Mouse (Mus musculus) intestine, postnatal 0 days (tissue): ENCODE results near the gene Vezf1. TPM values are rescaled to one million over a fixed set of nuclear protein-coding genes. Genes with fewer than 3 reads are reported as not detected.
A peak's percentile ranks its signal among the peaks of the same experiment; 100 is the strongest.

Source experiments
- ATAC-seq: fragments of 200-750 bp; cut with Nextera tagmentation; 2 replicates; pipeline ENCODE4 v1.8.0; 2017; ENCODE audit warnings: mild to moderate bottlenecking, moderate TSS enrichment, moderate library complexity
- H3K27ac ChIP-seq: fragments of 300-500 bp; sonication (generic); 2 replicates; pipeline ENCODE4 v1.5.1; 2014; ENCODE audit warnings: mild to moderate bottlenecking, low read depth, low read length, moderate library complexity
- H3K27me3 ChIP-seq: fragments of 300-500 bp; sonication (generic); replicated peaks from 2 replicates; pipeline ENCODE4 v1.6.1; 2014; ENCODE audit warnings: low read length, mixed read lengths; ENCODE audit not compliant: control insufficient read depth, insufficient read depth
- H3K36me3 ChIP-seq: fragments of 300-500 bp; sonication (generic); 2 replicates; pipeline ENCODE4 v1.6.1; 2014; ENCODE audit warnings: mild to moderate bottlenecking, moderate library complexity; ENCODE audit not compliant: control insufficient read depth, insufficient read depth
- H3K4me1 ChIP-seq: fragments of 300-500 bp; sonication (generic); replicated peaks from 2 replicates; pipeline ENCODE4 v1.6.1; 2014; ENCODE audit warnings: antibody characterized with exemption, low read length, mixed read lengths; ENCODE audit not compliant: control insufficient read depth, insufficient read depth
- H3K4me2 ChIP-seq: fragments of 300-500 bp; sonication (generic); replicated peaks from 2 replicates; pipeline ENCODE4 v1.6.1; 2014; ENCODE audit warnings: low read depth, mild to moderate bottlenecking, moderate library complexity
- H3K4me3 ChIP-seq: fragments of 300-500 bp; sonication (generic); 2 replicates; pipeline ENCODE4 v1.5.1; 2014; ENCODE audit warnings: low read depth, low read length
- H3K9ac ChIP-seq: fragments of 300-500 bp; sonication (generic); 2 replicates; pipeline ENCODE4 v1.6.1; 2014; ENCODE audit warnings: mild to moderate bottlenecking, low read depth, low read length
- H3K9me3 ChIP-seq: fragments of 300-500 bp; sonication (generic); 2 replicates; pipeline ENCODE4 v1.6.1; 2016; ENCODE audit warnings: mixed run types; ENCODE audit not compliant: control insufficient read depth
- CTCF ChIP-seq: sonication (generic); IDR thresholded peaks from 2 replicates; pipeline ENCODE4 v1.5.1; 2016; ENCODE audit warnings: low read depth, mild to moderate bottlenecking, control low read depth, antibody characterized with exemption, moderate library complexity
- WGBS: fragments of 180-500 bp; shearing (Covaris S2); extraction: QIAGEN DNeasy Blood & Tissue Kit; methylation state at CpG from one replicate; pipeline ENCODE4 v1.1.7; 2014; 5-methylcytosine and 5-hydroxymethylcytosine counted together
- polyA plus RNA-seq: library from polyadenylated mRNA; unstranded; fragments of >200 nt; fragmentation: Nextera tagmentation; extraction: Ambion mirVana; gene quantifications from 2 replicates; pipeline ENCODE4 v1.2.1, GENCODE M21; 2015

Gene Vezf1
- 16.8 and 18.7 TPM in 2 replicates for polyA plus RNA-seq

DNA sequence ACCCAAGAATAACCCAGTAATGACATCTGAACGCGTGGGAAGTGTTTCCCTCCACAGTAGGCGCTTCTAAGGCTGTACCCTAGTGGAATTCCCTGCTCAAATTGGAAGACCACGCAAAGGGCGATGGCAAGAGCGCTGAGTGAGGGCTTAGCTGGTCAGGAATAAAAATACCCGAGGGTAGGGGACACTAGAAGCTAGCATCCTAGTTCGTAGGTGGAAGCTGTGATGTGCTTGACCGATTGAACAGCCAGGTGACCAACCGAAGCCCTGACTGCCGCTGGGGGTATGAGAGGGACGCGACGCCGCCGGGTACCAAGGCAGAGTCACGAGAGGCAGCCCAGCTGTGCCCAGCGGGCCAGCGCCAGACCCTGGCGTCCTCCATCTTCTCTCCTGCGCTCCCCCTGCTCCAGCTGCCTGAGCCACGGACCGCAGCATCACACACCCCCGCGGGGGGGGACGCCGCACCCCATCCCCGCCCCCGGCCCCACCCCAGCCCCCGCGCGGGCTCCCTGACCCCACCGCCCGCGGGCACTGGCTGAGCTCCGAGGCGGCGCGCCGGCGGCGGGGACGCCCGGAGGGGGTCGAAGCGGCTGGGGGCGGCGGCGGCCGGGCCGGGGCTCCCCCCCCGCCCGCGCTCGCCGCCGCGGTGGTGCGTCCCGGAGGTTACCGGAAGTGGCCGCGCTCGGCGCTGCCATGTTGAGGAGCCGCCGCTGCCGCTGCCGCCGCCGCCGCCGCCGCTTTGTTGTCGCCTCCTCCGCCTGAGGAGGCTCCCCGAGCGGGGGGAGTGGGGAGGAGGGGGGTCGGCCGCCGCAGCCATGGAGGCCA is at the start of gene Vezf1:
Gene Vezf1, plus strand, starts transcription at position 694 of the 825 bp plus-strand sequence.
- WGBS, result under 1% methylated on average over 32 of the region's 81 CpGs
- peak within 1 kb of the TSS; percentile 92 for H3K4me2 ChIP-seq

DNA sequence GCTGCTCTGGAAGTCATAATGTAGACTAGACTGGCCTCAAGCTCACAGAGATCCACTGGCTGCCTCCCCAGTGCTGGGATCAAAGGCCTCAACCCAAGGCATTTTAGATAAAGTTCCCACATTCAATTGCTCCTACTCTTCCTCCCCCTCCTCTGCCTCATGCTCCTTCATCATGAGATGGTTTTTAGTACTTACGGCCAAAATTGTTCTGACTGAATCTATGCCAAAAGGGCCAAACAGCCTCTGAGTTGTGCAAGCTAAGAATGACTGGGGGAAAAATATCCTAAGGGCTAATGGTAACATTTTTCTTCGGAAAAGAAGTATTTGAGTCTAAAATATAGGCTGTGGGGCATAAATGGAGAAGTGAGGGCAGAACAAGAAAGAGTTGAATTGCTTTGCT is 44.1 kb upstream of the Vezf1 start:
- H3K4me1 ChIP-seq, result no peaks in the 10 kb centered on the region
- WGBS, result 79% methylated on average over 2 of the region's 2 CpGs
- H3K27me3 ChIP-seq, result no peaks in the 10 kb centered on the region
- no peak for ATAC-seq
- no peak for TF ChIP-seq CTCF
- H3K4me3 ChIP-seq, result no peak overlapping the region
- no peak overlapping the region for H3K27ac ChIP-seq
- H3K4me2 ChIP-seq, result no peak overlapping the region
- H3K9ac ChIP-seq, result no peak overlapping the region
- no peaks in the 10 kb centered on the region for H3K36me3 ChIP-seq
- no peaks in the 10 kb centered on the region for H3K9me3 ChIP-seq

More for the DNA sequence above, at the start of gene Vezf1:
- Histone ChIP-seq H3K36me3 (no peaks in the 10 kb centered on the region), H3K27ac (peak within 1 kb of the TSS; percentile 91), H3K4me3 (peak within 1 kb of the TSS; percentile 95), H3K9ac (peak within 1 kb of the TSS; percentile 92), H3K4me1 (no peaks in the 10 kb centered on the region), H3K9me3 (no peaks in the 10 kb centered on the region), H3K27me3 (no peaks in the 10 kb centered on the region)
- peak; percentile 83 for ATAC-seq
- TF ChIP-seq CTCF, result 0 out of 2 replicates have a peak, but pooled peaks have one; percentile 10

- Histone ChIP-seq H3K27ac (no peak overlapping the region), H3K4me1 (no peaks in the 10 kb centered on the region), H3K4me3 (no peak overlapping the region), H3K27me3 (no peaks in the 10 kb centered on the region), H3K9ac (no peak overlapping the region), H3K9me3 (no peaks in the 10 kb centered on the region), H3K36me3 (no peaks in the 10 kb centered on the region), H3K4me2 (no peak overlapping the region)
- no peak for TF ChIP-seq CTCF
- WGBS, result 80% methylated on average over 9 of the region's 9 CpGs
- no peak for ATAC-seq
These were observed 40.6 kb upstream of the Vezf1 start for GRCm38 (mm10) chr11:88027391-88028035.

DNA sequence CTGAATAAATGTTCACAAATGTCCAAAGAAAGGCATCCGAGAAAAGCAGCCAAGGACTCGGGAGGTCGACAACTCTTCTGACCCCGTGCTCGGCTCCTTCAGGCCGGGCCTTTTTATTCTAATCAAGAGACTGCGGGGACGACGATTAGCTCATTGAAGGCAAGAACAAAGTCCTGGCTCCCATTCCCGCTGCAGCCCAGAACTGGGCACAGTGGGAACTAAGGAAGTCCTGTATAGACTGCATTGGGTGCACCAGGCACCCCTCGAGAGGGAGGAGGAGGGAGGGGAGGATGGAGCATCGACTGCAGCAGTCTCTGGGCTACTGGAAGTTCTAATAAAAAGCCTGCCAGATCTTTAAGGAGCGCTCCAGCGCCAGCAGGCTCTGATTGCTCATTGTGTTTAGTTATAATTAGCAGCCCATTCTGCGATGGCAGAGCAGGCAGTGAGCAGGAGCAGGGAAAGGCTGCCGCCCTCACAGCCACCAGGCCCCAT is 39.8 kb upstream of the Vezf1 start:
- no peaks in the 10 kb centered on the region for H3K36me3 ChIP-seq
- no peak overlapping the region for H3K4me3 ChIP-seq
- H3K4me2 ChIP-seq, result no peak overlapping the region
- ATAC-seq, result no peak
- WGBS, result 41% methylated on average over 16 of the region's 16 CpGs
- H3K9ac ChIP-seq, result no peak overlapping the region
- no peaks in the 10 kb centered on the region for H3K27me3 ChIP-seq
- TF ChIP-seq CTCF, result no peak
- no peak overlapping the region for H3K27ac ChIP-seq
- no peaks in the 10 kb centered on the region for H3K9me3 ChIP-seq
- no peaks in the 10 kb centered on the region for H3K4me1 ChIP-seq

DNA sequence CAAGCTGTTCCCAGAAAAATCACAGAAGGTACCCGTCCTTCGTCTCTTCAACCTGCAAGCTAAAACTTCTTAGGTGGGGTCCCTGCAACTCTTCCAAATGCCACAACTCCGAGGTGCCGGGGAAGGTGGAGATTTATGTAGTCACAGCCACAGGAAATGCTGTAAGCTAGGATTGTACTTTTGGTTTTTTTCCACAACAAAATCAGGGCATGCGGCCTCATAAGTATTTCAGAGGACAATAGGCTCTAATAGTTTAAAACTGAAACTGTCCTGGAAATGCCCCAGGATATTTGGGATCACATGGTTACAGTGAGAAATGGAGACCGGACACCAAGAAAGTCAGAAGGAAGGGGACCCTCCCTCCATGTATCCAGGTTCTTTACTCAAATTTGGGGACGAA is 37.9 kb upstream of the Vezf1 start:
- no peak overlapping the region for H3K4me2 ChIP-seq
- H3K27me3 ChIP-seq, result no peaks in the 10 kb centered on the region
- no peaks in the 10 kb centered on the region for H3K9me3 ChIP-seq
- no peak for TF ChIP-seq CTCF
- H3K4me3 ChIP-seq, result no peak overlapping the region
- H3K4me1 ChIP-seq, result no peaks in the 10 kb centered on the region
- no peak overlapping the region for H3K9ac ChIP-seq
- no peak overlapping the region for H3K27ac ChIP-seq
- WGBS, result 84% methylated on average over 7 of the region's 7 CpGs
- no peaks in the 10 kb centered on the region for H3K36me3 ChIP-seq
- ATAC-seq, result no peak

DNA sequence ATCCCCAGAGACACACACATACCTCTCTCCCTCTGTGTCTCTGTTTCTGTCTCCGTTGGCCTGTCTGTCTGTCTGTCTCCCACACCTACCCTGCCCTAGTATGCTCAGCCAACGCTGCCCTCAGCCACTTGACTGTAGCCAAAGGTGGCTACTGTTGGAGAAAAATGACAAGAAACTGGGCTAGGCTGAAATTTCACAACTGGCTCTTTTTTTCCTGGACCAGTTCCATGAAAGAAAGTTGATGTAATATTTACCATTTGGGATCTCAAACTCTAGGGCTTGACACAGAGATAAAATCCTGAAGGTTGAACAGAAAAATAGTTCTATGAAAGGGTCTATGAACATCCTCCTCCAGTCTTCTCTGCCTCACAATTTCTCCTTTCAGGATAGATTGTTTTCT is 37.2 kb upstream of the Vezf1 start:
- Histone ChIP-seq H3K9ac (no peak overlapping the region), H3K9me3 (no peaks in the 10 kb centered on the region), H3K27me3 (no peaks in the 10 kb centered on the region), H3K36me3 (no peaks in the 10 kb centered on the region), H3K27ac (no peak overlapping the region), H3K4me3 (no peak overlapping the region), H3K4me2 (no peak overlapping the region), H3K4me1 (no peaks in the 10 kb centered on the region)
- no peak for ATAC-seq
- 76% methylated on average over 2 of the region's 2 CpGs for WGBS
- TF ChIP-seq CTCF, result no peak
